Mouse (Mus musculus) lung, embryonic 14.5 days (tissue): ENCODE data around the gene Sphk2. TPM values are rescaled to one million over a fixed set of nuclear protein-coding genes. Genes with fewer than 3 reads are reported as not detected.

Source experiments
- ATAC-seq: fragments of 200-750 bp; cut with Nextera tagmentation; 2 replicates; pipeline ENCODE4 v1.8.0; 2017; ENCODE audit warnings: mild to moderate bottlenecking, moderate TSS enrichment, moderate library complexity; ENCODE audit not compliant: insufficient read depth
- DNase-seq: peaks from one replicate; pipeline ENCODE4 v3.0.0-alpha.2; 2015
- H3K27ac ChIP-seq: fragments of 300-500 bp; sonication (generic); 2 replicates; pipeline ENCODE4 v1.5.1; 2014; ENCODE audit warnings: low read depth, mild to moderate bottlenecking, moderate library complexity
- H3K27me3 ChIP-seq: fragments of 300-500 bp; sonication (generic); 2 replicates; pipeline ENCODE4 v1.6.1; 2014; ENCODE audit warnings: low read length, control low read depth; ENCODE audit not compliant: insufficient read depth
- H3K36me3 ChIP-seq: fragments of 300-500 bp; sonication (generic); 2 replicates; pipeline ENCODE4 v1.6.1; 2014; ENCODE audit warnings: control low read depth; ENCODE audit not compliant: insufficient read depth
- H3K4me1 ChIP-seq: fragments of 300-500 bp; sonication (generic); 2 replicates; pipeline ENCODE4 v1.6.1; 2014; ENCODE audit warnings: antibody characterized with exemption, control low read depth; ENCODE audit not compliant: insufficient read depth
- H3K4me2 ChIP-seq: fragments of 300-500 bp; sonication (generic); 2 replicates; pipeline ENCODE4 v1.6.1; 2014; ENCODE audit warnings: mild to moderate bottlenecking
- H3K4me3 ChIP-seq: fragments of 300-500 bp; sonication (generic); 2 replicates; pipeline ENCODE4 v1.5.1; 2014; ENCODE audit warnings: low read depth, low read length
- H3K9ac ChIP-seq: fragments of 300-500 bp; sonication (generic); 2 replicates; pipeline ENCODE4 v1.6.1; 2014
- H3K9me3 ChIP-seq: fragments of 300-500 bp; sonication (generic); 2 replicates; pipeline ENCODE4 v1.6.1; 2016; ENCODE audit warnings: low read depth, low read length, control low read depth
- CTCF ChIP-seq: IDR thresholded peaks from 2 replicates; pipeline ENCODE4 v1.5.1; 2016; ENCODE audit warnings: antibody characterized with exemption, low read depth
- WGBS: fragments of 180-500 bp; shearing (Covaris S2); extraction: QIAGEN DNeasy Blood & Tissue Kit; methylation state at CpG from one replicate; pipeline ENCODE4 v1.1.7; 2014; 5-methylcytosine and 5-hydroxymethylcytosine counted together
- polyA plus RNA-seq: library from polyadenylated mRNA; unstranded; fragments of >200 nt; fragmentation: Nextera tagmentation; extraction: Ambion mirVana; gene quantifications from 2 replicates; pipeline ENCODE4 v1.2.1, GENCODE M21; 2014

Gene Sphk2
- polyA plus RNA-seq, 1 experiment from 2014 or later: 23.8 TPM

DNA sequence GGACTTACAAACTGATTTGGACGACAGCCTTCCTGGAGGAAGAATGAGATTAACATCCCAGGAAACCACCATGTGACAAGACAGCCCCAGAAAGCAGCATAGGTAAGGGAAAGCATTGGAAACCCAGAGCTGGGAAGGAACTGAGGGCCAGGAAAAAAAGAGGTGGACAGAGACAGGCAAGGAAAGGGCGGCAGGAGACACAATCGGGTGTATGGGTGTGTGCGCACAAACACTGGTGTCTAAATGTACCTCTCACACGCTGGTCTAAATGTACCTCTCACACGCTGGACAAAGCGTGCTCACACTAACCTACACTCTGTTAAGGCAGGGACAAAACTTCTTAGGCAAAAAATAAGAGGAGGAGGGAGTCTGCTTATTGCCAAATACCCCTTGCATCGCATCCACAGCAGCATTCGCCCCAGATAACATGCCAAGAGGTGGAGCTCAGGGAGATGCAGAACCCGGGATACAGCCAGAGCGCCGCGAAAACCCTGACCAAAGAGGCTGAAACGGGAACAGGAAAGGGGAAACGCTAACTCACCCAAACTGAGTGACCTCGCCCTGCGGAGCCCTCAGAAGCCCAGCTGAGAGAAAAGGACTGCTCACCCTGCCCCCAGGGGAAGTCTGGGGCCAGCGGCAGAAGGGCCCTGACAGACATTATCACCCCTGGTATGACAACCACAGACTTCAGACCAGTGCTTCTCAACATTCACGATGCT is 1.9 kb downstream of the Sphk2 start:
- peak overlapping the region; percentile 20; the same call in 1 of the 2 replicates for H3K9ac ChIP-seq
- H3K4me3 ChIP-seq: peak overlapping the region; percentile 69
- peaks cover 13% of the 10 kb centered on the region; the same call in 1 of the 2 replicates for H3K4me1 ChIP-seq
- TF ChIP-seq CTCF: no peak
- H3K36me3 ChIP-seq: peaks cover 51% of the 10 kb centered on the region
- 77% methylated on average over 19 of the region's 19 CpGs for WGBS
- H3K27me3 ChIP-seq: no peaks in the 10 kb centered on the region
- ATAC-seq (no peak), DNase-seq (no peak)
- peak overlapping the region; percentile 55; the same call in 1 of the 2 replicates for H3K27ac ChIP-seq
- H3K4me2 ChIP-seq: peak overlapping the region; percentile 92
- H3K9me3 ChIP-seq: no peaks in the 10 kb centered on the region

DNA sequence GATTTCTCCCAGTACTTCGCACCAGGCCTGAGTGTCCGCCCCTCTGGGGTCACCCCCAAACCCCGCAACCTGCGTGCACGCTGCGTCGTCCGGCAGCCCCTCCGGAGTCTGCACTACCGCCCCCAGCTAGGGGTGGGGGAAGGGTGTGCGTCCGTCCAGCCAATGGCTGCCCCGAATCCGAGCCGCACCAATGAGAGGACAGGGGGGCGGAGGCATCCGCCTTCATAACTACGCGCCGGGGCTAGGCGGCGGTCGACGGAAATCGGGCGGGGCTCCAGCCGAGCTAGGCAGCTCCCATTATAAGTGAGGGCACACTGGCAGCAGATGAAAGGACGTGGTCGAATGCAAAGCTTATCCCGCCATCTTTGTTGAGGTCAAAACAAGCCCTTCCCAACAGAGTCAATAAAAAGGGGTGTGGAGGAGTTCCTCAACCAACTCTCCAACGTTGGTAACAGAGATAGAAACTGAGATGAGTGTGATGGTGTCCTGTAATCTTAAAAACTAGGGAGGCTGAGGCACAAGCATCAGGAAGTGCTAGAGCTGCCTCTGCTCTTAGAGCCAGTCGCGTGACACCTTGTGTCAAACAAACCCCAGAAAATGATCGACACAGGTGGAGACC is 2.6 kb downstream of the Sphk2 start, which contains the start of gene Rpl18:
Gene Rpl18 (plus strand): TSS at position 368 of the 619 bp plus-strand sequence.
- H3K27me3 ChIP-seq: no peaks in the 10 kb centered on the region
- ATAC-seq: peak; percentile 92
- peak within 1 kb of the TSS; percentile 78 for H3K27ac ChIP-seq
- peaks cover 51% of the 10 kb centered on the region for H3K36me3 ChIP-seq
- peak within 1 kb of the TSS; percentile 92 for H3K4me2 ChIP-seq
- peak; percentile 99 for DNase-seq
- WGBS: 6% methylated on average over 34 of the region's 34 CpGs
- peak within 1 kb of the TSS; percentile 68 for H3K9ac ChIP-seq
- no peaks in the 10 kb centered on the region for H3K9me3 ChIP-seq
- TF ChIP-seq CTCF: no peak
- peak within 1 kb of the TSS; percentile 69 for H3K4me3 ChIP-seq
- H3K4me1 ChIP-seq: peaks cover 13% of the 10 kb centered on the region; the same call in 1 of the 2 replicates

DNA sequence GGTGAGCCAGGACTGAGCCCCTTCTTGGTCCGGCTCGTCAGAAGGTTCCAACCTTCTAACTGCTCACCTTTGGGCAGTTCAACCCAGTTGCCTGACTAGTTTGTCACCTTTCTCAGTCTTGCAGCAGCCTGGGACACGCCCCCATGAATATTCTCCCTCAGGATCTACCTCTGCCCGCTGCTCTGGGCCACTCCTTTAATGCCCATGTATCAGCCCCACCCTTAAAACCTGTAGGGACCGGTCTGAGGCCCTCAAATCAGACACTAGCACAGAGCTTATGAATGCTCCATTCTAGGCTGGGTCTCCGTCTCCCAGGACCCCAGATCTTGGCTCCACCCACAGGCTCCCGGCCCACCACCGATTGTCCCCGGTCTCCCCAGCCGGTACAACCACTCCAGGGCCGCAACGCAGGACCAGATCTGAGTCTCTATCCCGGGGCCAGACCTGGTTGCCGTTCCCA is 3.1 kb downstream of the Sphk2 start:
- no peaks in the 10 kb centered on the region for H3K27me3 ChIP-seq
- peak overlapping the region; percentile 68 for H3K9ac ChIP-seq
- H3K4me3 ChIP-seq: peak overlapping the region; percentile 69
- peaks cover 13% of the 10 kb centered on the region; the same call in 1 of the 2 replicates for H3K4me1 ChIP-seq
- TF ChIP-seq CTCF: no peak
- no peaks in the 10 kb centered on the region for H3K9me3 ChIP-seq
- H3K36me3 ChIP-seq: peaks cover 51% of the 10 kb centered on the region
- DNase-seq (peak; percentile 33), ATAC-seq (no peak; the same call in none of the 2 replicates)
- 10% methylated on average over 14 of the region's 14 CpGs for WGBS
- H3K27ac ChIP-seq: peak overlapping the region; percentile 78
- H3K4me2 ChIP-seq: peak overlapping the region; percentile 92

DNA sequence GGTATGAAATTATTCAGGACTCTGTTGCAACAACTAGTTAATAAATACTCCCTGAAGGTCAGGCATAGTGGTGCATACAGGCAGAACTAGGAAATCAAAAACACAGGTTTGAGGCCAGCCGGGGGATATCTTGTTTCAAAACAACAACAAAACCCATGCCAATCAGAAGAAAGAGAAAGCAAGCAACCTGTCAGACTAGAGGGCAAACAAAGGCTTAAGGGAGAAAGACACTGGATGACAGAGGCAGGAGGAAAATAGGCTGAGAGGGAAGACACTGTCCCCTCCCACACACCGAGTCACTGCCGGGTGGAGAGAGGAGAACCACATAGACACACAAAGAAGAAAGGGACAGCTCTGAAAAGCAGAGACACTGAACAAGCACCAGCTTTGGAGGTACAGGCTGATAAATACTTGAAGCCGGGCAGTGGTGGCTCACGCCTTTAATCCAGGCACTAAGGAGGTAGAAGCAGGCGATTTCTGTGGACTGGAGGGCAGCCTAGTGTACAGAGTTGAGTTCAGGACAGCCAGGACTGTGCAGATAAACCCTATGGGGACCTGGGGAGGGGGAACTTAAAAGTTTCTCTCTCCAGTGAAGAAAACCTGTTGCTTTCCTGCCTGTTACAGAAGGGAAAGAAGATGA is 3.8 kb downstream of the Sphk2 start:
- peak overlapping the region; percentile 92 for H3K4me2 ChIP-seq
- H3K9ac ChIP-seq: peak overlapping the region; percentile 68
- no peak for DNase-seq
- peak overlapping the region; percentile 69 for H3K4me3 ChIP-seq
- WGBS: 79% methylated on average over 6 of the region's 6 CpGs
- H3K27ac ChIP-seq: no peak overlapping the region
- ATAC-seq: no peak
- H3K36me3 ChIP-seq: peaks cover 49% of the 10 kb centered on the region
- no peaks in the 10 kb centered on the region for H3K9me3 ChIP-seq
- no peak for TF ChIP-seq CTCF
- H3K27me3 ChIP-seq: no peaks in the 10 kb centered on the region
- peaks cover 10% of the 10 kb centered on the region; the same call in 1 of the 2 replicates for H3K4me1 ChIP-seq

DNA sequence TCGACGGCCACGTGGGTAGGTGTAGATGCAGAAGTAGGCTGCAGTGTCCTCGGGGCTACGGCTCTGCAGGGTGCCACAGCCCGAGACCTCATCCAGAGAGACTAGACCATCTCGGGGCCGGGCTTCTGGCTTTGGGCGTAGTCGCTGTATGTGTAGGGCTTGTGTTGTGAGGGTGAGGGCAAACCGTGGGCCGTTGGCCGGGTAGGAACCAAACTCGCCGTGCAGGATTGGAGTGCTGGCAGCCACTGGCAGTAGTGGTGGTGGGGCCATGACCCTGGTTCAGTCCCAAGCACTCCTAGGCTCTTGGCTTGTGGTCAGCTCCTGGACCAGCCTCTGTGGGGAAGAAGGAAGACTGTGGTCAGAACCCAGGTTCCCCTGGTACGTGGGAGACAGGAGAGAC is 4.4 kb downstream of the Sphk2 start:
- H3K9ac ChIP-seq: no peak overlapping the region
- DNase-seq (no peak), ATAC-seq (no peak)
- no peak for TF ChIP-seq CTCF
- H3K27me3 ChIP-seq: no peaks in the 10 kb centered on the region
- no peaks in the 10 kb centered on the region for H3K9me3 ChIP-seq
- H3K27ac ChIP-seq: no peak overlapping the region
- WGBS: 88% methylated on average over 16 of the region's 16 CpGs
- H3K36me3 ChIP-seq: peaks cover 45% of the 10 kb centered on the region
- no peak overlapping the region for H3K4me2 ChIP-seq
- H3K4me1 ChIP-seq: peaks cover 9% of the 10 kb centered on the region
- H3K4me3 ChIP-seq: no peak overlapping the region

DNA sequence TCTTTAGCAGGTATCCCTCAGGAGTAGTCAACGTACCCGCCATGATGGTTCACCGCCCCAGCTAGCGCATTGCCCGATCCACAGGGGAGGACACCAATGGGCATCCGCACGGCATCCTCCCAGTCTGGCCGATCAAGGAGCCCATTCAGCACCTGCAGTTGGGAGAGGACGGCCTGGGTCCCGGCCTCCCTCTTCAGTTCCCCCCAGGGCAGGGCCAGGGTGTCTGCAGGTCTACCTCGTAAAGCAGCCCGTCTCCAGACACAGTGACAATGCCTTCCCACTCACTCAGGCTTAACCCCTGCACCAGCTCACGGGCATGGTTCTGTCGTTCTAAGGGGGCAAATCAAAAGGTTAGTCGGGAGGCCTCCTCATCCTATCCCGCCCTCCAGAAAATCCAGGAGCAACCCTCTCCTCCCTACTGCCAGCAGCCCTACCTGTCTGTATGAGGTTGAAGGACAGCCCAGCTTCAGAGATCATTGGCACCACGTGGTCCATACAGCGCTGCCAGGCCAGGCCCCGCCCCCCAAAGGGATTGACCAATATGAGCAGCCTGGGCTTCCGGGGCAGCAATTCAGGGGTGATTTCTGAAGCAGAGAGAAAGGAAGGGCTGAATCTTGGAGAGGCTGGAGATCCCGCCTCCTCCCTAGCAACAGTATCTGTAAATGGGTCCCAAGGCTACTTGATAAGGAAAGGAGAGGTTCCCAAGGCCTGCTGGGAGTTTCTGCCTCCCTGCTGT is 5.6 kb downstream of the Sphk2 start:
- no peak overlapping the region for H3K27ac ChIP-seq
- ATAC-seq: no peak

More for the DNA sequence above, 5.6 kb downstream of the Sphk2 start:
- DNase-seq: no peak
- Histone ChIP-seq H3K9ac (no peak overlapping the region), H3K9me3 (no peaks in the 10 kb centered on the region), H3K4me1 (peaks cover 18% of the 10 kb centered on the region), H3K4me2 (no peak overlapping the region), H3K4me3 (no peak overlapping the region), H3K36me3 (peaks cover 45% of the 10 kb centered on the region), H3K27me3 (no peaks in the 10 kb centered on the region)
- 86% methylated on average over 21 of the region's 21 CpGs for WGBS
- TF ChIP-seq CTCF: no peak
